Mouse (Mus musculus) forelimb bud, embryonic 11.5 days (tissue): Measurements from ENCODE around the gene Ppip5k1.
A peak's percentile ranks its signal among the peaks of the same experiment; 100 is the strongest.
"Not testable (repeated sequence)": the region's sequence is repeated elsewhere in the genome, so short reads cannot be mapped to it uniquely, and the experiment has no call there.

Source experiments
- DNase-seq: peaks from one replicate; pipeline ENCODE4 v3.0.0-alpha.2; 2012; ENCODE audit warnings: low read depth, low spot score

Gene Ppip5k1

GRCm38 (mm10) chr2:121354820-121355592 lies at the start of gene Ppip5k1:
Gene Ppip5k1 (minus strand): TSS chr2:121355396.
- DNase-seq: peak; percentile 95

GRCm38 (mm10) chr2:121403296-121403695 lies 48.1 kb upstream of the Ppip5k1 start:
- DNase-seq: no peak

GRCm38 (mm10) chr2:121396624-121397023 lies 41.4 kb upstream of the Ppip5k1 start:
- DNase-seq: peak; percentile 73

GRCm38 (mm10) chr2:121386961-121387575 lies 31.9 kb upstream of the Ppip5k1 start, which contains the start of gene Strc:
Gene Strc (minus strand): TSS chr2:121387168.
- DNase-seq: not testable (repeated sequence)

- DNase-seq: no peak
These were observed 19.6 kb upstream of the Ppip5k1 start for GRCm38 (mm10) chr2:121374766-121375165.

- no peak for DNase-seq
These were observed 17.1 kb upstream of the Ppip5k1 start for GRCm38 (mm10) chr2:121372266-121372665.

GRCm38 (mm10) chr2:121370921-121371320 lies 15.7 kb upstream of the Ppip5k1 start:
- DNase-seq: no peak

- DNase-seq: no peak
These were observed 13.6 kb upstream of the Ppip5k1 start for GRCm38 (mm10) chr2:121368831-121369230.

- no peak for DNase-seq
These were observed 8.5 kb upstream of the Ppip5k1 start for GRCm38 (mm10) chr2:121363656-121364055.

GRCm38 (mm10) chr2:121359461-121359860 lies 4.3 kb upstream of the Ppip5k1 start:
- no peak for DNase-seq

- peak; percentile 62 for DNase-seq
These were observed 3.2 kb upstream of the Ppip5k1 start for GRCm38 (mm10) chr2:121358381-121358780.

- no peak for DNase-seq
These were observed 2.8 kb upstream of the Ppip5k1 start for GRCm38 (mm10) chr2:121357961-121358360.

- no peak for DNase-seq
These were observed 2.3 kb upstream of the Ppip5k1 start, which contains the start of gene Ckmt1 for GRCm38 (mm10) chr2:121357494-121357893. Gene Ckmt1 (plus strand): TSS chr2:121357714.

GRCm38 (mm10) chr2:121354378-121354777 lies 818 bp downstream of the Ppip5k1 start:
- no peak for DNase-seq

GRCm38 (mm10) chr2:121353156-121353555 lies 2.0 kb downstream of the Ppip5k1 start:
- DNase-seq: no peak

GRCm38 (mm10) chr2:121339057-121339456 lies 16.1 kb downstream of the Ppip5k1 start:
- no peak for DNase-seq

GRCm38 (mm10) chr2:121329492-121329891 lies 25.7 kb downstream of the Ppip5k1 start:
- no peak for DNase-seq

- no peak for DNase-seq
These were observed 31.3 kb downstream of the Ppip5k1 start for GRCm38 (mm10) chr2:121323693-121324470.

- DNase-seq: no peak
These were observed 32.2 kb downstream of the Ppip5k1 start for GRCm38 (mm10) chr2:121323041-121323440.

- DNase-seq: no peak
These were observed 38.9 kb downstream of the Ppip5k1 start for GRCm38 (mm10) chr2:121316278-121316677.

GRCm38 (mm10) chr2:121308997-121309416 lies 46.2 kb downstream of the Ppip5k1 start:
- DNase-seq: peak; percentile 11

- no peak for DNase-seq
These were observed 55.2 kb downstream of the Ppip5k1 start for GRCm38 (mm10) chr2:121300036-121300435.
